Mouse (Mus musculus) ovary, postnatal 36 days (tissue): ENCODE measurements around the gene Rdh16f2.
A peak's percentile ranks its signal among the peaks of the same experiment; 100 is the strongest.
"Not testable (repeated sequence)": the region's sequence is repeated elsewhere in the genome, so short reads cannot be mapped to it uniquely, and the experiment has no call there.

Source experiments
- DNase-seq: peaks from one replicate; pipeline ENCODE4 v3.0.0; 2022; ENCODE audit warnings: low spot score, mixed read lengths

Gene Rdh16f2

GRCm38 (mm10) chr10:127891481-127891880 is 25.2 kb downstream of the Rdh16f2 start:
- no peak for DNase-seq

- DNase-seq: not testable (repeated sequence)
Observed at GRCm38 (mm10) chr10:127893163-127894022, 27.1 kb downstream of the Rdh16f2 start.

- no peak for DNase-seq
Observed at GRCm38 (mm10) chr10:127896705-127897104, 30.4 kb downstream of the Rdh16f2 start.

GRCm38 (mm10) chr10:127897506-127897905 is 31.2 kb downstream of the Rdh16f2 start:
- no peak for DNase-seq

GRCm38 (mm10) chr10:127898218-127898617 is 31.9 kb downstream of the Rdh16f2 start, which contains the start of gene Sdr9c7:
Gene Sdr9c7, plus strand, starts transcription at chr10:127898518.
- DNase-seq: no peak

GRCm38 (mm10) chr10:127899783-127900182 is 33.5 kb downstream of the Rdh16f2 start:
- DNase-seq: no peak

GRCm38 (mm10) chr10:127901751-127902150 is 35.5 kb downstream of the Rdh16f2 start:
- DNase-seq: no peak

GRCm38 (mm10) chr10:127903116-127903515 is 36.8 kb downstream of the Rdh16f2 start:
- DNase-seq: no peak

- DNase-seq: peak; percentile 36
Observed at GRCm38 (mm10) chr10:127904718-127905446, 38.6 kb downstream of the Rdh16f2 start.

GRCm38 (mm10) chr10:127906138-127906537 is 39.9 kb downstream of the Rdh16f2 start:
- no peak for DNase-seq

GRCm38 (mm10) chr10:127907386-127907951 is 41.2 kb downstream of the Rdh16f2 start:
- no peak for DNase-seq

GRCm38 (mm10) chr10:127915578-127915977 is 49.3 kb downstream of the Rdh16f2 start:
- no peak for DNase-seq

GRCm38 (mm10) chr10:127917183-127917582 is 50.9 kb downstream of the Rdh16f2 start:
- DNase-seq: not testable (repeated sequence)

- no peak for DNase-seq
Observed at GRCm38 (mm10) chr10:127917651-127918050, 51.4 kb downstream of the Rdh16f2 start.

- no peak for DNase-seq
Observed at GRCm38 (mm10) chr10:127922241-127922640, 56.0 kb downstream of the Rdh16f2 start.

- no peak for DNase-seq
Observed at GRCm38 (mm10) chr10:127923024-127923423, 56.8 kb downstream of the Rdh16f2 start.

- DNase-seq: no peak
Observed at GRCm38 (mm10) chr10:127924597-127925378, 58.5 kb downstream of the Rdh16f2 start.
